Mouse (Mus musculus) bone marrow, adult 2 months (tissue): ENCODE measurements around the gene D330020A13Rik.

Experiments used
- CTCF ChIP-seq: fragments of 200-500 bp; IDR thresholded peaks from 2 replicates; pipeline ENCODE4 v1.5.1; 2011; ENCODE audit warnings: low read length, control low read depth; ENCODE audit not compliant: control insufficient read depth, insufficient read depth
- POLR2A ChIP-seq: fragments of 200-500 bp; IDR thresholded peaks from 2 replicates; pipeline ENCODE4 v1.6.1; 2011; ENCODE audit warnings: low read depth, mild to moderate bottlenecking, control low read depth, low read length, borderline replicate concordance; ENCODE audit not compliant: control insufficient read depth

DNA sequence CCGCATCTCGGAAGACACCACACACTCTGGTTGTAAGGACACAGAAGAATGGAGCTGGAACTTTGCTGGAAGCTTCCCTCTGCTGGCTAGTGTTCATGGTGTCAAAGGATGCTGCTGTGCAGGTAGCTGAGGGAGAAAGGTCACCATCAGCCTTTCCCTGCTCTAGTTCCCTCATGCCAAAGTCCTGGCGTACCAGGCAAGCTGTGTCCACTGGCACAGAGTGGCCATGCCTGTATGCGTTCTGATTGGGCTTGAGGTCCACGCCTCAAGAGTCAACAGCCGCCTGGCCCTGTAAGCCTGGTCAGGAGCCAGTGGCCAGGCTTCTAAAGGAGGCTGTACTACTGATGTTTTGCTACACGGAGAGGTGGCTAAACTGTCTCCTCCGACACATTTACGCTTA is 15.2 kb downstream of the D330020A13Rik start:
- no peak for TF ChIP-seq CTCF
- TF ChIP-seq POLR2A: no peak
